Mouse (Mus musculus): Measurements from ENCODE around the gene Thra.

- no peak for TF ChIP-seq POLR2A (IDR thresholded peaks at IDR 0.05; ENCODE audit: extremely low read depth, insufficient read depth, low read length)
- no peak for TF ChIP-seq CTCF (IDR thresholded peaks at IDR 0.05; ENCODE audit: low read depth, low read length)
Observed at GRCm38 (mm10) chr11:98707401-98708281, 32.8 kb upstream of the Thra start.
